Mouse (Mus musculus) liver, postnatal 0 days (tissue): ENCODE data around the gene Mturn. TPM values are rescaled to one million over a fixed set of nuclear protein-coding genes. Genes with fewer than 3 reads are reported as not detected.
A peak's percentile ranks its signal among the peaks of the same experiment; 100 is the strongest.

Experiments
- ATAC-seq: fragments of 200-750 bp; cut with Nextera tagmentation; 2 replicates; pipeline ENCODE4 v1.8.0; 2017; ENCODE audit warnings: mild to moderate bottlenecking, moderate library complexity
- DNase-seq: peaks from one replicate; pipeline ENCODE4 v3.0.0-alpha.2; 2016
- H3K27ac ChIP-seq: fragments of 300-500 bp; sonication (generic); 2 replicates; pipeline ENCODE4 v1.5.1; 2014; ENCODE audit warnings: antibody characterized with exemption, moderate library complexity, mild to moderate bottlenecking, low read depth
- H3K27me3 ChIP-seq: fragments of 300-500 bp; sonication (generic); 2 replicates; pipeline ENCODE4 v1.6.1; 2014; ENCODE audit warnings: low read length, control low read depth, mixed read lengths; ENCODE audit not compliant: insufficient read depth
- H3K36me3 ChIP-seq: fragments of 300-500 bp; sonication (generic); replicated peaks from 2 replicates; pipeline ENCODE4 v1.6.1; 2014; ENCODE audit warnings: mild to moderate bottlenecking, control low read depth, low read length, moderate library complexity, mixed read lengths; ENCODE audit not compliant: insufficient read depth
- H3K4me1 ChIP-seq: fragments of 300-500 bp; sonication (generic); 2 replicates; pipeline ENCODE4 v1.6.1; 2014; ENCODE audit warnings: antibody characterized with exemption, mild to moderate bottlenecking, control low read depth; ENCODE audit not compliant: insufficient read depth
- H3K4me2 ChIP-seq: fragments of 300-500 bp; sonication (generic); 2 replicates; pipeline ENCODE4 v1.6.1; 2014; ENCODE audit warnings: low read depth, mild to moderate bottlenecking, low read length, moderate library complexity, mixed read lengths
- H3K4me3 ChIP-seq: fragments of 300-500 bp; sonication (generic); 2 replicates; pipeline ENCODE4 v1.5.1; 2014; ENCODE audit warnings: low read depth, low read length
- H3K9ac ChIP-seq: fragments of 300-500 bp; sonication (generic); replicated peaks from 2 replicates; pipeline ENCODE4 v1.6.1; 2014; ENCODE audit warnings: mild to moderate bottlenecking, moderate library complexity
- H3K9me3 ChIP-seq: fragments of 300-500 bp; sonication (generic); 2 replicates; pipeline ENCODE4 v1.6.1; 2016; ENCODE audit warnings: mild to moderate bottlenecking, control low read depth, low read length, mixed read lengths
- CTCF ChIP-seq: sonication (generic); IDR thresholded peaks from 2 replicates; pipeline ENCODE4 v1.5.1; 2016; ENCODE audit warnings: antibody characterized with exemption, low read depth
- EP300 ChIP-seq: IDR thresholded peaks from 2 replicates; pipeline ENCODE4 v1.6.1; 2016; ENCODE audit warnings: antibody characterized with exemption, low read depth, mild to moderate bottlenecking
- WGBS: fragments of 180-500 bp; shearing (Covaris S2); extraction: QIAGEN DNeasy Blood & Tissue Kit; methylation state at CpG from one replicate; pipeline ENCODE4 v1.1.7; 2014; ENCODE audit not compliant: insufficient replicate concordance; 5-methylcytosine and 5-hydroxymethylcytosine counted together
- polyA plus RNA-seq: library from polyadenylated mRNA; unstranded; fragments of >200 nt; fragmentation: Nextera tagmentation; extraction: Ambion mirVana; gene quantifications from 2 replicates; pipeline ENCODE4 v1.2.1, GENCODE M21; 2015

The Mturn gene
- polyA plus RNA-seq, 1 experiment from 2014 or later, result 4.0 TPM

DNA sequence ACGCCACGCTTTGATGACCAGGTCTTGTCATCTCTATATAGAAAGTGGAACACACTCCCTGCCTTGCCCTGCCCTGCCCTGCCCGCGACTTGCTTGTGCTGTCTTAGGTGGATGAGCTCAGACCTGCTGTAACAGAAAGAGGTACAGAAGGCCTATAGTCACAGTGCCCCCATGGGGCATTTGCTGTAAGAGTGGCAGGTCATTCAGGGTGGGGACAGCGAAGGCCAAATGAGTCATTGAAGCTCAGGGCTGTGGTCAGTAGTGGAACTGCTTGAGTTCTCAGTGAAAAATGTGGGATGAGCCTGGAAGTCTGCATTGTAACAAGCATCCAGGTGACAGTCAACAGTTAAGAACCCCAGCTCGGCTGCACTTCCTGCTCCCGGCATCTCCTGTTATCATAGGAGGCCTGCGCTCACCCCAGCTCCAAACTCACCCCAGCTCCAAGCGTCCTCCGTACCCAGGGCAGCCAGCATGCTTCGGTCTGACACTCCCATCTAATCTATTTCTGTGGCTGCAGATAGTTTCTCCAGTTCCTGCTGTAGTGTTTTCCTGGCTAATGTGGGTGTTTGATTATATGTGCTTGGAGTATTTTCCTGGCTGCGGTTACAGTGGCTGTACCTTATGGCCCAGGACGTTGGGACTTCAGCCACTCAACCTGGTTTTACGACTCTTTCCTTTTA lies 4.4 kb downstream of the Mturn start:
- no peak overlapping the region for H3K4me3 ChIP-seq
- DNase-seq (no peak), ATAC-seq (no peak)
- 58% methylated on average over 14 of the region's 14 CpGs for WGBS
- no peak overlapping the region for H3K9ac ChIP-seq
- no peaks in the 10 kb centered on the region for H3K36me3 ChIP-seq
- peaks cover 15% of the 10 kb centered on the region for H3K27me3 ChIP-seq
- H3K4me2 ChIP-seq, result peak overlapping the region; percentile 35
- H3K9me3 ChIP-seq, result no peaks in the 10 kb centered on the region
- no peak overlapping the region for H3K27ac ChIP-seq
- TF ChIP-seq EP300, result peak; percentile 32; the same call in 1 of the 2 replicates
- no peak for TF ChIP-seq CTCF
- H3K4me1 ChIP-seq, result peaks cover 11% of the 10 kb centered on the region

DNA sequence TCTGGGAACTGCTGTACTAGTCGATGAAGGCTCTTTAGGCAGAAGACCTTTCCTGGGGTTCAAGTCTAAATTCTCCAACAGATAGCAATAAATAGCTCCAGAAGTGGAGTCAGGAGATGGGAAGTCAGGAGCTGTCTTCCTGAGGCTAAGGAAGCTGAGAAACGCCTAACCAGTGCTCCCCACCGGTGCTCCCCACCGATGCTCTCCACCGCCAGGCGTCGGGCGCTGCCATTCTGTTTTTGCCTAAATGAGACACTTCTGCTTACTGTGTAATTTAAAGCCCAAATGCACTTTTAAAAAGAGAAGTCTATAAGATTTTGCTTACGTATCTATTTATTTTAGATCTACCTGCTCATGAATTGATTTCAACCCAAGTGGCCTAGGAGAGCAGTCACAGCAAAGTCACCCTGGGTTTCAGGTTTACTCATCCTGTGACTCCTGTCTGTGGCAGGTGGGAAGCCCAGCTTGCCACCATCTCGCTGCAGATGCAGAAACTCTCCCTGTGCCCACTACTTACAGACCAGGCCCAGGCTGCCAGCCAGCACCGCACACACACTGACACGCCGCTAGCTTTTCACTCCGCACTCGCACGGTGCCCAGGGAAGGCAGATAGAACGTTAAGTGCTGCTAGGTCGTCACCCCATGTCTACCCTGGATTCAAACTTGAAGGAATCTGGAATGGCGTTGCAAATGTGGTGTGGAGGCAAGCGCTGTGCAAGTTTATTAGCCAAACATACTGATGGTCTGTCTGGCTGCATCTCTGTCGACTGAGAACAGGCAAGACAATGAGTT lies 5.7 kb downstream of the Mturn start:
- ATAC-seq (no peak), DNase-seq (no peak)
- no peaks in the 10 kb centered on the region for H3K36me3 ChIP-seq
- no peak overlapping the region for H3K9ac ChIP-seq
- H3K4me3 ChIP-seq, result no peak overlapping the region
- no peak overlapping the region for H3K4me2 ChIP-seq
- 87% methylated on average over 21 of the region's 21 CpGs for WGBS
- H3K4me1 ChIP-seq, result peaks cover 5% of the 10 kb centered on the region; the same call in 1 of the 2 replicates
- TF ChIP-seq EP300 (no peak), CTCF (no peak)
- peaks cover 15% of the 10 kb centered on the region for H3K27me3 ChIP-seq
- no peaks in the 10 kb centered on the region for H3K9me3 ChIP-seq
- H3K27ac ChIP-seq, result no peak overlapping the region

DNA sequence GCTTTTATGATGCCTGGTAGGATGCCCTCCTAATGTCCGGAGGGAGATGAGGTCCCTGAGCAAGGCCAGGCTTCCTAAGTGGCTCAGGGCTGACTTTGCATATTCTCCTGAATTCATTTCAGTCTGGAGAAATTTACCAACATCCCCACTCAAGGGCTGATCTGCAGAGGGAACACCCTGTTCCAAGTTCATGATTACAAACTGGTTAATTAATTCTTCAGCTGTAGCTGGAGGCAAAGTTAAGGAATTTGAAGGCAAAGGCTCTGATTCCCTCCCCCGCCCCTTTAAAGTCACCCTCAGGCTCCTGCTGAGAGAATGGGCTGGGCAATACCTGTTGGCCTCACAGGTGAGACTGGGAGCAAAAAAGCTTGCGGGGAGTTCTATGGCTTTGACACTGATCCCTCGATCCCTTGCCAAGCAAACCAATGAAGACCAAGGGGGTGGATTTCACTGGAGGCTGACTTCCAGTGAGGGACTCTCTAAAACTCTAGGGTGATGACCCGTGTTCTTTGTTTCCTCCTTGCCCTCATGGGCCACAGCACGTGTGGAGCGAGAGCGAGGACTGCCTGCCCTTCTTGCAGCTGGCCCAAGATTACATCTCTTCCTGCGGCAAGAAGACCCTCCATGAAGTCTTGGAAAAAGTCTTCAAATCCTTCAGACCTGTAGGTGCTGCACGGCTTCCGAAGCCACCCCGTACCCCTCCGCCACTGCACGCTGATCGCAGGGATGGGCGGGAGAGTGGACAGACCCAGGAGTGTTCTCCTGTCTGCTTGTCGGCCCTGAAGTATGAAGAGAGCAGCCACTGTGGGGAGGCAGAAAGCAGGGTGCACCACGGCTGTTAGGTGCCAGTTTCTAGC lies 7.3 kb downstream of the Mturn start:
- DNase-seq (no peak), ATAC-seq (no peak)
- no peak overlapping the region for H3K4me3 ChIP-seq
- 77% methylated on average over 18 of the region's 18 CpGs for WGBS
- no peaks in the 10 kb centered on the region for H3K4me1 ChIP-seq
- H3K4me2 ChIP-seq, result no peak overlapping the region
- peaks cover 5% of the 10 kb centered on the region; the same call in 1 of the 2 replicates for H3K27me3 ChIP-seq
- no peaks in the 10 kb centered on the region for H3K36me3 ChIP-seq
- no peak overlapping the region for H3K9ac ChIP-seq
- TF ChIP-seq EP300, result no peak
- TF ChIP-seq CTCF, result no peak
- no peak overlapping the region for H3K27ac ChIP-seq
- no peaks in the 10 kb centered on the region for H3K9me3 ChIP-seq

DNA sequence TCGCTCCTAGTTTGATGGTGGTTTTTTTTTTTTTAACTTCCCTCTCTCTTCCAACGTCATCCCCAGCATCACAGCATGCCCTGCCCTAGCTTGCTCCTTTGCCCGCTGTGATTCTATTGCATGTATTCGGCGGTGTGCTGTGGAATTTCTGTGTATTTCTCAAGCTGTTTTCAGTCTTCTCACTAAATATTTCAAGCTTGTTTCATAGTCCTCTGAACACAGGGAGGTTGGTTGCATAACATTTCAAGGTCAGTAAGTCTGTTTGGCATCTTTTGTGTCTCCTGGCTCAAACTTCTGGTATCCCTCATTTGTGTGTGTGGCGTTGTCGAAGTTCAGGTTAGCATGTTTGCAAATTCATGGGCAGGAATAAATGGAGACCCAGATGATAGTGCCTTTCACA lies 8.3 kb downstream of the Mturn start:
- H3K9me3 ChIP-seq, result no peaks in the 10 kb centered on the region
- H3K4me3 ChIP-seq, result no peak overlapping the region
- H3K4me2 ChIP-seq, result no peak overlapping the region
- TF ChIP-seq CTCF (no peak), EP300 (no peak)
- no peak overlapping the region for H3K27ac ChIP-seq
- H3K9ac ChIP-seq, result no peak overlapping the region
- no peak for DNase-seq
- no peaks in the 10 kb centered on the region for H3K4me1 ChIP-seq
- no peak for ATAC-seq
- H3K36me3 ChIP-seq, result no peaks in the 10 kb centered on the region
- peaks cover 2% of the 10 kb centered on the region; the same call in 1 of the 2 replicates for H3K27me3 ChIP-seq
- WGBS, result 67% methylated on average over 7 of the region's 7 CpGs

DNA sequence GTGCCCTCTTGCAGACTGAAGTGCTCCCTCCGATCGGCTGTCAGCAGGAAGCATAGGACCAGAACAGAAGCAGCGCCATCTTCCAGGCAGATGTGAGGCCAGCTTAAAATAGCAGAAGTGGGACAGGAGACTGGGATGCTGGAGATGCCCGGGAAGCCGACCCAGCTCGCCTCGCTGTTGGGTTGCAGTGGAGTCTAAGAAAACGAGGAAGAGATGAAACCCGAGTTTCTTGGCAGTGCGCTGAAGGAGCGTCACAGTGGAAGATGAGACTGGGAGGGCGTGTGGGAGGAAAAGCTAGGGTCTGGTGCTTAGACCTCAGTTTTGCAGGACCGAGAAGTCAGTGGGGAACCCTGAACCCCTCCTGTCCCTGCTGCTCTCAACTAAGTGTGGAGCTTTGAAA lies 9.4 kb downstream of the Mturn start:
- Histone ChIP-seq H3K4me2 (no peak overlapping the region), H3K4me1 (no peaks in the 10 kb centered on the region), H3K36me3 (no peaks in the 10 kb centered on the region), H3K4me3 (no peak overlapping the region), H3K27ac (no peak overlapping the region), H3K27me3 (0 out of 2 replicates have a peak, but pooled peaks cover 2% of the 10 kb centered on the region), H3K9ac (no peak overlapping the region), H3K9me3 (no peaks in the 10 kb centered on the region)
- DNase-seq, result no peak
- WGBS, result 85% methylated on average over 13 of the region's 13 CpGs
- TF ChIP-seq CTCF (no peak), EP300 (no peak)
- ATAC-seq, result no peak
